Mouse (Mus musculus) E14TG2a.4 (cell line): Measurements from ENCODE around the gene Nfil3.

ENCODE experiments used
- CTCF ChIP-seq: conservative IDR thresholded peaks from 2 replicates; pipeline ENCODE4 v1.5.1; 2014; ENCODE audit warnings: low read length
- NANOG ChIP-seq: IDR thresholded peaks from 2 replicates; pipeline ENCODE4 v1.6.1; 2014; ENCODE audit warnings: borderline replicate concordance, low read length, mixed read lengths

DNA sequence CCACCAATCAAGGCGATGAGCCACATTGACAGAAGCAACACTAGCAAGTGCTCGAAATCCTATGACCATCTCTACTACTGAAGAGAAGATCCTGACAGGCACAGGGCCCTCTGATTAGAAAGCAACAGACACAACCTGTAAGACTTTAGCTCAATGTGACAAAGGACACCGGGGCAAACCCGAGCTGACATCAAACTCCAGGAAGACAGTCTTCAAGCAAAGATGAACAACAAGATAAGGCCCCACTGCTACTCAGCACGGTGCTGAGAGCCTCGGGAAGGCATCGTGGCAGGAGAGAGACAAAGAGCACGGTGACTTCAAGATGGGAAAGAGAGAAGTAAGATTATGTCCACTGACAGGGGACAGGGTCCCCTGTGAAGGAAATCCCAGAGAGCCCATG is 58.9 kb downstream of the Nfil3 start:
- no peak for TF ChIP-seq CTCF
- no peak for TF ChIP-seq NANOG
